Mouse (Mus musculus) kidney, adult 11 months (tissue): ENCODE data around the gene Efl1.
"Not testable (repeated sequence)": the region's sequence is repeated elsewhere in the genome, so short reads cannot be mapped to it uniquely, and the experiment has no call there.

ENCODE experiments used
- DNase-seq: peaks from one replicate; pipeline ENCODE4 v3.0.0; 2022

The Efl1 gene

DNA sequence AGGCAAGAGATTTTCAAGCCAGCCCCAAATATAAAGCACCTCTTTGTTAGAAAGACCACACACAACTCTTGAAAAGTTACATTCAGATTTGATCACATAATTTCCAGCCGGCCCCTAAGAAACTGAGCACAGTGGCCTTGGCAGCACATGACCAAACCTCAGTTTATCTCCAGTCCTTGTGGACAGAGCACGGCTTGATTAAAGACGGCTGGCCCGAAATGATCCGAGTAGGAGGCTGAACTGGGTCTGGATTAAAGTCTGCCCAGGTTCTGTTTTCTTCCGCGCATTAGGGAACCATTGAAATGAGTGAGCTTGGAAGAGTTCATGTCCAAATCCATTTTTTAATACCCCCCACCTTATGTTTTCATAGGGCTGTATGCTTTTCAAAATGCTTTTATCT is 72.1 kb downstream of the Efl1 start:
- DNase-seq: no peak

- no peak for DNase-seq
Measured at GRCm38 (mm10) chr7:82720906-82721305, 72.5 kb downstream of the Efl1 start.

- no peak for DNase-seq
Measured at GRCm38 (mm10) chr7:82722486-82723123, 74.2 kb downstream of the Efl1 start.

- DNase-seq: no peak
Measured at GRCm38 (mm10) chr7:82723151-82723871, 74.9 kb downstream of the Efl1 start.

DNA sequence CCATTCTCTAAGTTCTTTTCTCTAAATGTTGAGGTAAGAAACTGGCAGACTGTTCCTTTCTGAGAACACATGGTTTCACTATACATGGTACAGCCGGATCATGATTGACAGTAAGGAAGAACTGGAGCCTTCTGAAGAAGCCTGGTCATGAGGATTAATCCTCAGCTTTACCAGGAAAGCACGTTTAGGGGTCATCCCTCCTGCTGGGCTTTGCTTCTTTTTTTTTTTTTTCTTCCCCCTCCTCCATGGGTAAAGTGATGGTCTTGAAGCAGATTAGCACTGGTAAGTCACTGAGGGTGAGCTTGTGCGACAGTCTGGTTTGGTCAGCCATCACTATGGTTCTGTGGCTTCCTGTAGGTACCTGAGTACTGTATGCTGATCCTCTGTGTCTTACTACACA is 76.1 kb downstream of the Efl1 start:
- no peak for DNase-seq

DNA sequence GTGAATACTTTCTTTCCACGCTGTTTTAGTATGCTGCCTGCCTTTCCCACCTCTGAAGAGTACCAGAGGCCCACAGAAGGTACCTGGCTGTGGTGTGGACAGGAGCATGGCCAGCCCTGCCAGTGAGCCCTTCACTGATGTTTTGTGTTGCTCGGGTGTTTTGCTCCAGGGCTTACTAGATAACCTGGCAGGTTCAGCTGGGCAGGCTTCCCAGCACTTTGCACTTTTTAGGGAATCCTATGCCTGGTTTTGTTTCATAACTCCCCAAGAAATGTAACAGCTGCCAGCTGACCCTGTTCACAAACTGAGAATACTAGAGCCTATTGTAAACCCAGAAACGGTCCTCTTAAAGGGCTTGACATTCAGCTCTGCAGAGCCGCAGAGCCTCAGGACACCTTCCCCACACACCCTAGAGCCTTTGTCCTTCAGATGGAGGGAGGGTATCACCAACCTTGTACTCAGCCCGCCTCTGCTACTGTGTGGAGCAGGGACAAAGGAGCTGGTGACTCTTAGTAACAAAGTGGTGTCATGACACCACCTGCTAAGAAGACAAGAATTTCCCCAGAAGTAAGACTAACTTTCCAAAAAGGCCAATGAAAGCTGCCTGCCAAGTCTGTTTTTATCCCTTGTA is 76.7 kb downstream of the Efl1 start:
- DNase-seq: no peak

DNA sequence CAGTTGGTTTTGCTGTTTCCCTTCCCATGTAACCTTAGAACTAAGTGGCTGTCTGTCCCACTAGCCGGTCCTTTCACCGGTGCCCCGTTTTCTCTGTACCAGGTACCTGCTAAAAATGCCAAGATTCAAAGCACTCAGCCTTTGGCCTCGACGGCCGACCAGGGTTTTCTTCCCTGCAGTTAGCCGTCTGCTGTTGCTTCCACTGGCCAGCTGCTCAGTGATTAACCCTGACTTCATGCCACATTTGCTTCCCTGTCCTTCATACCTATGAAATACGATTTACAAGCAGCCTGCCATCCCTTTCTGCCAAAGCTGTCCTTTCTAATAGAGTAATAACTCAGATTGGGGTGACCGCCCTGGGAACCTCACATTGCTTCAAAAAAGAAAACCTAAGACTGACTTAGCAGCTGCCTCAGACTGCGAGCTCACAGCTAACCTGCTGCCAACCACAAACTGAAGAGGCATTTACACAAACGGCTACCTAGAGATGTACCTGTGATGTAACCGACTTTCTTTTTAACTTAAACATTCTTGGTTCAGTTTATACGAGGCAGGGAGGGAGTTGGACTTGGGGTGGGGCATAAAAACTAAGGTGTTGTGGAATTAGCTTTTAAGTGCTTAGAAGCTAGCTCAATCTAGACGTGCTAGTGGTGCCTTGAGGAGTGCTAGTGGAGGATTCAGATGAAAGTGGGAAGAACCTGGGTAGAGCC is 77.5 kb downstream of the Efl1 start:
- DNase-seq: no peak

DNA sequence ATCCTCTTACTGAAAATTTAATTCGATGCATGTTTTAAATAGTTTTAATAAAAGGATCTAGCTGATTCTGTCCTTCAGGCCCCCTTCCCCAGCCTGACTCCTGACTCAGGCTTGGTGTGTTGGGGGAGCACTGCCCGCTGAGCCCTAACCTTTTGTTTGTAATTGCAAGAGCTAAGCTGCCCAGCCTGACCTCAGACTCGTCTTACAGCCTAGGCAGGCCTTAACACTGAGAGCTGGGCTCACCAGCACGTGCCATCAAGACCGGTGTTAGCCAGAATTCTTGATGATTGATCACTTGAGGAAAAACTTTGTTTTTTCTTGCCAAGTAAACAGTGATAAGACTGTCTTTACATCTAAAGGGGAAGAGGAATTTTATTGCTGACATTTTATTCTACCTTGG is 78.7 kb downstream of the Efl1 start:
- DNase-seq: no peak

DNA sequence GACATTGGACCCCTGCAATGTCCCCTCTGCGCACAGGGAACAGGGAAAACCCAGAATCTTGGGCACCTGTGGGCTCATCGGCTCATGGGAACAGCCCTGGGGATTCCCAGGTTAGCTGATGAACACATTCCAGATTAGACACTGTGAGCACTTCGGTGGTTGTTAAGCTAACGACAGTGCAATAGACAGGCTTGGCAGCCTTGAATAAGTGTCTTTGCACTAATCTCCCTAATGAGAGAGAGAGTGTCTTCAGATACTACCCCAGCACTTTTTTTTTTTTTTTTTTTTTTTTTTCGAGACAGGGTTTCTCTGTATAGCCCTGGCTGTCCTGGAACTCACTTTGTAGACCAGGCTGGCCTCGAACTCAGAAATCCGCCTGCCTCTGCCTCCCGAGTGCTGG is 80.6 kb downstream of the Efl1 start:
- DNase-seq: not testable (repeated sequence)

DNA sequence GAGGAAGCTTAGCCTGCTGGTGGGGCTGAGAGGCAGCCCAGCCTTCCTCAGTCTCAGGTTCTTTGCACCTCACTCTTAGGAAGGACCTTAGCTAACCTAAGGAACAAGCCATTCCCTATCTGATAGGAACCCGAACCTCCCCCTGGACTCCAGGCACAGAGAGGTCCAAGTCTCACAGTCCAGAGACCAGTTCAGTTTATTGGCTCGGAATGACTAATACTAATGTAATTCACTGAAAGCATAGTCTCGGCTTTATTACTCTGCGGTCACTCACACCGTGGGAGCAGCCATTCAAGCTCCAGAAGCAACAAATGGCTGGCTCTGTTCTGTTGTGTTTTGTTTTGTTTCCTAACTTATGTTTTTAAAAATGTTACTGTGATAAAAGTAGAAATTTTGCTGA is 84.7 kb downstream of the Efl1 start:
- no peak for DNase-seq

DNA sequence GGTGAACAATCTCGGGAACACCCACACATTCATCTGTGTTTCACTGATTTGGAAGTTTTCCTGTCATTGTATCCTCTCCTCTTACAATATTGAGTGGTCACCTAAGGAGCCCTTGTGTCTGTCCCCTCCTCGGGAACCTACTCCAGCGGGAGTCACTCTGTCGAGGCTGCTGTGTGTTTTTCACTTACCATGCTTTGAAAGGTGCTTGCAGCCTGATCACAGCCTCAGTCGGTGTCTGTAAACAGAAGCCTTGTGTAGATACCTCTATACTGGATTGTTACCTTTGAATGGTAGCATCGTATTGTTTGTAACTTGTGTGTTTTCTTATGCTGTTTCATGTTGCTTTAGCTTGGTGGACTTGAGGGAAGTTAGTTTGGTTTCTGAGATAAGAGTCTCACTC is 85.6 kb downstream of the Efl1 start:
- no peak for DNase-seq

GRCm38 (mm10) chr7:82734748-82735600 is 86.6 kb downstream of the Efl1 start:
- no peak for DNase-seq

GRCm38 (mm10) chr7:82743116-82743765 is 94.8 kb downstream of the Efl1 start:
- no peak for DNase-seq

DNA sequence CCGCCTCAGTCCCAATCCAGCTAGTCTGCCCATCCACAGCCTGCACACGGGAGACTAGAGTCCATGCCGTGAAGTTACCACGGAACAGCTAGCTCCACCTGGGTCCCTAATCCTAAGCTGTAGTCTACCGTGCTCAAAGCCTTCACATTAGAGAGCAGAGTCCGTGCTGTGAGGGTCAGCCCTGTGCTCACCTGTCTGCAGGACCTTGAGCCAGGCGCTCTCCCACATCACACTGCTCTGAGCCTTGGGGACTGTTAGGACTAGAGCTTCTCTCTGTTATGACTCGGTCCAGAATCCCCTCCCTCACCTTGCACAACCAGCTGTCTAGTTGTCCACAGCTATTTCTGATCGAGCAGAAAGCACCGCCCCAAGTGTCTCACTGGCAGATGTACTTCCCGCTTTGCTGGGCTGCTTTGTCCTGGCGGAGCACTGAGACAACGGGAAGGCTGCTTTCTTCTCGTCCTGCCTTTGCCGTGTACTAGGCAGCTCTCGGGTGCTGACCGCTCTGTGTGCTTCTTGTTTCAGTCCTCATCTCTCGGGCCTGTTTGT is 95.8 kb downstream of the Efl1 start:
- DNase-seq: no peak

DNA sequence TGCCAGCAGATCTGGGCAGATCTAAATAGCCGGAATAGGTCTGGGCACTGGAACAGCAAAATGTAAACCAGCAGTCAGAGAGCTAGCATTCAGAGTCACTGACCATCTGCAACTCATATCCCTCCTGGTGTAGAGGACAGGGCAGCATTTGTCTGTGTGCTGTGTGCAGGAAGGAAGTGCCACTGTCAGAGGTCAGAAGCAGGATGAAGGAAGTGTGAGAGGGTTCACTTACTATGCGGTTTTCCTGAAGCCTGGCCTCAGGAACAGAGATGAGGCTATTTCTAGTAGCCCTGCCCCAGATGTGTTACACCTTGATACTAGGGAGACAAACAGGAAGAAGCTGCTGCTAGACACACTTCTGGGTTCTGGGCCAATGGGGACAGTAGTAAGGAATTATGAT is 100.4 kb downstream of the Efl1 start:
- DNase-seq: no peak

DNA sequence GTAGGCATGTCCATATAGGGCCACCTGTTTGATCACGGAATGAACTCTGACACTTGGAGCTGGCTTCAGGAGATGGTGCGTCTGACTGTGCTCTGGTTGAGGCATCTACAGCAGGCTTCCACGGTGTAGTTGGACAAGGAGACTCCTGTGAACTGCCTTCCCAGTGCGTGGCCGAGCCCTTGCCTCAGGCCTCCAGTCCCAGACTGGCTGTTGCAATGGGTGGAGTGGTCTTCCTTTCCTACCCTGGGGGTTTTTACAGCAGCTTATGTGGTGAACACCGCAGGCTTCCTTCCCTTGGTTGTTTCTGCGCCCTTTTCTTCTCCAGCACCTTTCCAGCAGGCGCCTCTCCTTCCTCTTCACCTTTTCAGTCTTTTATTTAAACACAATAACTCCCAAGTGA is 100.8 kb downstream of the Efl1 start:
- no peak for DNase-seq

DNA sequence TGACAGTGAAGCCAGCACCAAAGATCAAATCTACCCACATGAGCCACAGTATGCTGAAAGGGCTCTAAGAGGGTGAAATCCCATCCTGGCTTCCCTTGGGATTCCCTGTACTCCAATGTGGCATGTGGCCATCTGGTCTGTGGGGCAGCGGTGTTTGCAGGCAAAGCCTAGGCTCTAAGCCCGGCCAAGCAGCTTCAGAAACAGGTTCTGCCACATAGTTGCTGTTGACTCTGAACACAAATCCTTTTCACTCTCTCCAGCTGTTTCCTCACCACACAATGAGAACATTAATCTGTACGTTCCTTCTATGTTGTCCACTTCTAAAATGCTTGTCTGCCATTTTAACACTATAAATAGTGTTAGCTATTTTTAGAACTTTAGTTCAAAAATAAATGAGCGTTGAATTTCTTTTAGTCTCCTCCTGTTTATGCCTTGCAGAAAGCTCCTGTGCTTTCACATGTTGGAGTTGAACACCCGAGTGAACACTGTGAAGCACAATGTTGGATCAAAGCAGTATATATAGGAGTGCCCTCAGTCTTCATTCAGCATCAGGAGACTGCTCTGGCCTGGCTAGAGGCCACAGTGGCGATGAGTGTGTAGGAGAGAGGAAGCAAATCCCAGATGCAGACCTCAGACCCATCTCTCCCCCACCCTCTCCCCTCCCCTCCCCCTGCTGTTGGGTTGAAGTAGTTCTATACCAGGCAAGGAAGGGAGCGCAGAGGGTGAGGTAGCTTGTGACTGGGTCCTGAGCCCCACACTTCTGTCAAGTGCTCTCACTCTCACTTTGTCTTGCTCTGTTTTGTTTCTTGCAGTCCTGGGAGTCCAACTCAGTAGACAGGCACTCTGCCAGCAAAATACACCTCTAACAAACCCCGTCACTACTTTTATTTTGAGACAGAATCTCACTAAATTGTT is 104.0 kb downstream of the Efl1 start:
- peak; percentile 62 for DNase-seq

- DNase-seq: no peak
Measured at GRCm38 (mm10) chr7:82755602-82756155, 107.3 kb downstream of the Efl1 start.

- no peak for DNase-seq
Measured at GRCm38 (mm10) chr7:82758521-82758920, 110.1 kb downstream of the Efl1 start.

GRCm38 (mm10) chr7:82759091-82759490 is 110.7 kb downstream of the Efl1 start:
- no peak for DNase-seq
